Mouse (Mus musculus) spleen, postnatal 4 days (tissue): ENCODE results near the gene Mgat5.

ENCODE experiments used
- DNase-seq, 2 experiments: peaks; one replicate each; pipeline ENCODE4 v3.0.0; 2022; ENCODE audit warnings: low spot score in 2 of 2

Mgat5 gene

DNA sequence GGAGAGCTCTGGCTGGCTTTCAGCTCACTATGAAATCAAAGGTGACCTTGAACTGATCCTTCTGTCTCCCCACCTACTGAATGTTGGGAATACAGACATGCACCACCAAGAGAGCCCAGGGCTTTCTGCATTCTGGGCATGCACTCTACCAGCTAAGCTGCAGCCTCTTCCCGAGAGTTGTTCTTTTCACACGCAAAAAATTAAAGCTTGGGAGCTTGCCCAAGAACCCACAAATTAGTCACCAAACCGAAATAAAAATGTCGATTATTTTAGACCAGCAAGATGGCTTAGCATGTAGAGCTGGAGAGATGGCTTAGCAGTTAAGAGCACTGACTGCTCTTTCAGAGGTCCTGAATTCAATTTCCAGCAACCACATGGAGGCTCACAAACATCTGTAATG lies 230.0 kb downstream of the Mgat5 start:
- DNase-seq: no peak

DNA sequence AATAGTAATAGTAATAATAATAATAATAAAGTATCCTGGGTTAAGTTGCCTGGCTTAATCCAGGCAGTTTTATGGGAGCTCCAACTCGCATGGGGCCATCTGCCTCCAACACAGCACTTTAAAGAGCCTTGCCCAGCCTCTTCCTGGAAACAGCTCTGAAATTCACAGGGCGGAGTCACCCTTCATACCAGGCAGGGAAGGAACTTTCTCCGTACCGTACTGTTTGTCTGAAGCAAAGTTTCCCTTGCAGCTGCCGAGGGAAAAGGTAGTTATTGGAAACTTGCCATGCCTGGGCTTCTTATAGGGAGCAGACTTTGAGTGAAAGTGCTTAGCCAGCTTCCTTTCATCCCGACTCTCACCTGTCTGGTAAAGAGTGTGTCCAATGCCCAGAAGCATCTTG lies 232.3 kb downstream of the Mgat5 start:
- no peak for DNase-seq

DNA sequence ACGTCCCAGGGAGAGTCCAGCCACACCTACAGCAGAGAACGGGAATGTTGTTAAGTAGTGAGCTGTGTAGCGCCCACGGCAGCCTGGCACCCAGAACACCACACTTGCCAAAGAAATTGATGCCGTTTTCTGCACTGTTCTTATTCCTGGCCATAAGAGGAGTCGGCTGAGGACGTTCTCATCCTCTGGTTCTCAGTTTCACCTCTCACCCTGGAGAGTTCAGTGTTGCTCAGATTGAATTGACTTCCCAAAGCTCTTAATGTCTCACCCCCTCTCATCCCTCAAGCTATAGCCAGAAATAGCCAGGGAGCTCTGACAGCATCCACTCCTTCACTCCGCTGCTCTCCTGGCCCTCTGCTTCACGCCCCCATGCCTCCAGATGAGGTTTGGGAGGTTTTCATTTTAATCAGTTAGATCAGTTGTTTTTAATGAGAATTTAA lies 234.7 kb downstream of the Mgat5 start:
- no peak for DNase-seq

DNA sequence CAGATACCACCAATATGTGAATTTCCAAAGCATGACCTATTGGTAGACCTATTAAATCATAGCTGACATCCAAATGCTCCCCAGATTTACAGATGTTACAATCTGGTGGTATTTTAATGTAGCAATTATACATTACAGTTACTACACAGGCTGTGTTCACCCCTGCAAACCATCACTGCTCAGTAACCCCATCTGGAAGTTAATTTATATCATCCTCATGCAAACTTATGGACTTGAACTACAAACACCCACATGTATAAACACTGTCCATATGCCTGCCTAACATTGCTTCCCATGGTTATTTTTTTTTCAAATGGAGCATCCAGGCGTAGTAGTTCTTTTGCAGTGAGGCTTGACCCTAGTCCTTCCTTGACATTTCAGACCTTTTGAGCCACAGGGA lies 236.2 kb downstream of the Mgat5 start:
- DNase-seq: no peak

DNA sequence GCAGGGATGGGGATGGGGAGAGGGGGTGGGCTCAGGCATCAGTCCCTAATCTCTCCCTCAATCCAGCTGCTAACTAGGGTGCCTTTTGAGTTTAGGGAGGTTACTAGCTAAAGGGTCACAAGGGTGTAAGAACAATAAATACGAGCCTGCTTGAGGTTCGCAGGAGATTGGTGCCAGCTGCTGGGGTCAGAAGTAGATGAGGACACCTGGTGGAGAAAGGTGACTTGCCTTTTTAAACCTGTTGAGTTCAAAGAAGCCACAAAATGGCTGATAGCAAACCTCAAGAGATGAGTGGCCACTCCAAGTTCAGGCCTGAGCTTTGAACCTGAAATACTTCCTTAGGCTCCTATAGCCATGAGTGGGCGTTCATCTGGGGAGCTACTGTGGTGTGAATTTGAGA lies 236.9 kb downstream of the Mgat5 start:
- no peak for DNase-seq

DNA sequence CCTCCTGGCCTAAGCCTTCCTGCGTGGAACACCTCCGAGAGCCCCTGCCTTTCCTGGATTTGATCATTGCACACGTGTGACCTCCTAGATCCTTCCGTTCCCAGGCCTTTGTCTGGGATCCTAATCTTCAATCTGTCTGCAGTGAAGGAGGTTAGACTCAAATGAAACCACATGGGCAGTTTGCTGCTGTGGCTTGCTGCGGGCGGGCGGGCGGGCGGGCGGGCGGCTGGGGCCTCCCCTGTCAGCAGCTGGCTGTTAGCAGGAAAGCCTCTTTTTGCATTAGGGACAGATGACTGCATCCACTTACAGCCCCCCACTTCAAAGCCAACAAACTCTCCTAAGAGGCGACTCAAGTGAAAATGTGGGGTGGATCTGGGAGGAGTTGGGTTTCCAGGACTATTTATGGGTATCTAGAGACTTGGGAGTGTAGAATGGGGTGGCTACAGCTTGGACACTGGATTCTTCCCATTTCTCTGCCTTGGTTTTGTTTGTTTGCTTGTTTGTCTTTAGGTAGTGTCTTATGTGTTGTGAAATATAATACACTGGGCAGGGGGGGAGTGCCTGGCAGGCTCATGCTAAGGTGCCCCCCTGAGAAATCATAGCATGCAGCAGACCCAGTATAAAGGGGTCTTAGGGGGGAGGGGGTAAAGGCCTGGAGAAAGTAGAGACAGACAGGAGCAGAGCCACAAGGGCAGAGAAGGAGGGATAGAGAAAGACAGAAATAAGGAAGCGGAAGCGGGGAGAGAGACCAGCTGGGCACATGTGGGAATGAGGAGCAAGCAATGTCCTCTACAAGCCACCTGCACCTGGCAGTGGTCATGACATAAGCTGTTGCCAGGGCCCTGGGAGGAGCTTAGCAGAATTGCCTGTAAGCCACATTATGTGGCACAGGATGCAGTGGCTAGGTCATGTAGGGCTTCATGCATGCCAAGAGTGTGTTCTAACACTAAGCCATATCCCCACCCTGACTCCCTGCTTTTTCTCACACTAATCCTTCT lies 238.4 kb downstream of the Mgat5 start:
- no peak for DNase-seq

DNA sequence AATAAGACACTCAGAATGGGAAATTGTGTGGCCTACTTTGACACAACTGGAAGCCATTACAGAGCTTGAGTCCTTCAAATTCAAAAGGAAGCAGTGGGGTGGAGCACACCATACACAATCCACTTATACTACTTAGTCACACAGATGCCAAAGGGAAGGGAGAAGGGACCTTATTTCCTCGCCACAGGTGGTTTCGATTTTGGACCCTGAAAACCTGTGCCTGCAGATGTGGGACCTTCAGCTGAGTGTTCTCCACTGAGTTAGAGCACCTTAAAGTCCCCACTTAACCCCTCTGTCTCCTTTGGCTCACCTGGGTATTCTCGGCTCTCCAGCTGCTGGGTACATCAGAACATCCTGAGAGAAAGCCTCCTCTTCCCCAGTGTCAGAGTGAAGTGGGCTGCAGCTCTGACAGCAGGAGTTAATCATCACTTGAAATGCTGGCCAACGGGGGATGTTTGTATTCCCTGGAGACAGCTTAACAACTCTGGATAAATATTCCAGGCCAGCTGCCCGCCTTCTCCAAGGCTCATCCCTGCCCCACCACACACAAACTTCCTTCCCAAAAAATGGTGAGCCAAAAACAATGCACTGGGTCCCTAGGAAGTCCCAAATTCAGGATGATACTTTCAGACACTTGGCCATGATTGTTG lies 240.1 kb downstream of the Mgat5 start:
- DNase-seq: no peak

DNA sequence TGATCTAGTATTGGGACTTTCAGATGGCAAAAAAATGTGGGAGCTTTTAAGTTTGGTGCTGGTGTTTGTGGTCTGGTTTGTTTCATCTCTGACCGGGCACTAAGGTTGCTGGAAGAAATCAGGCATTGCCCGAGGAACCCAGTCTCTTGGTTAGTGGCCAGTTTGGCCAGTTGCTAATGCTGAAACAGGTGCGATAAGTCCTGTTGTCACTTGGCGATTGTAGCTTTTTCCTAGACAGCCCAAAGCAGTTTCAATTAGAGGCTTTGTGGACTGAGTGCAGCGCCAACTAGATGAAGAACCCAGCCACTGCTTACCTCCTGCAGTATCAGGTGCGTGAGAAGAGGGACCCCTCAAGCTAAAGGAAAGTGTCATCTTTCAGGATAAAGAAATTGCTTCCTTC lies 248.6 kb downstream of the Mgat5 start:
- DNase-seq: no peak

DNA sequence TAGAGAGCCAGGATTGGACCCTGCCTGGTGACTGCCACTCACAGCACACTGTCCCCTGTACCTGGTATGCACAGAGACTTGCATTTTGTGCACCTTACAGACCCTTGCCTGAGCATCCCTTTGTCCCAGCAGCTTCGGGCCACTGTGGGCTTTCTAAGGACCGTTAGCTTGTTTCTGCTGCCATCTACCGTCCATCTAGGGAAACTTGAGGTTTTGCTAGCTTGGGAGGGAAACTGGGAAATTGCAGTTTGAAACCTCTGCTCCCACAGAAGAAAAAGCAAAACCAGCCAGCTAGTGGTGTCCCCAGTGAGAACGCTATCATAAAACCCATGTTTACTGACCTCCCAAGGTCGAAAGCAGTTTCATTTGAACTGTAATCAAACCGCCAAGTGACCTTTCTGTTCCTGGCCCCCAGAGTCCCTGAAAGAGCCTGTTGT lies 254.2 kb downstream of the Mgat5 start:
- DNase-seq: peak in 1 of 2 experiments; percentile 21

DNA sequence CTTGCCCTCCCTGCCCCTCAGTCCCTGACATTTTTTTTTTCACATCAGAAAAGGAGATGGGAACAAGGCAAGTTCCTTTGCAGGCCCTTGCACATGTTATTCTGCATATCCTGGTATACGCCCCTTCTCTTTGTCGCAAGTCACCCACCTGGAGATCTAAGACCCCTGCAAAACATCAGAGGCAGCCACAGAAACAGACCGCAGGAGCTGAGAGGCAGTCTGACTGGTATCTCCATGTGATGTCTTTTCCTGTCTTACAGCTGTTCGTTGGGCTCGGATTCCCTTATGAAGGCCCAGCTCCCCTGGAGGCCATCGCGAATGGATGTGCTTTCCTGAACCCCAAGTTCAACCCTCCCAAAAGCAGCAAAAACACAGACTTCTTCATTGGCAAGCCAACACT lies 254.8 kb downstream of the Mgat5 start:
- no peak for DNase-seq

DNA sequence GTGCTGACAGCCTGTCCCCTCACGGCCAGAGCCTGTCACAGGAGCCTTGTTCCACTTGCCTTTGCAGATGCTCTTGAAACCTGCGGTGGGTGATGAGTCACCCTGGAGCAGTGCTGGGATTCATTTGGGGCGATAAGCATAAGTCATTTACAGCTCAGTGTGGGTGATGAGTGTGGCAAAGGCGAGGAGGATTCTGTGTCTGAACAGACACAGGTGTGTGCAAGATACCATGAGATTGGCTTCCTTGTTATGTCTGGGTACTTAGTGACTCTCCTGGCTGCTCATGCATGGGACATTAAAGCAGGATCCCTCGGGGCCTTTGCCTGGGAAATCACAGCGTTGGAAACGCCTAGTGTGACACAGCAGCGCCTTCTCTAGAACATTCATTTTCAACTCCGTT lies 256.2 kb downstream of the Mgat5 start:
- no peak for DNase-seq

DNA sequence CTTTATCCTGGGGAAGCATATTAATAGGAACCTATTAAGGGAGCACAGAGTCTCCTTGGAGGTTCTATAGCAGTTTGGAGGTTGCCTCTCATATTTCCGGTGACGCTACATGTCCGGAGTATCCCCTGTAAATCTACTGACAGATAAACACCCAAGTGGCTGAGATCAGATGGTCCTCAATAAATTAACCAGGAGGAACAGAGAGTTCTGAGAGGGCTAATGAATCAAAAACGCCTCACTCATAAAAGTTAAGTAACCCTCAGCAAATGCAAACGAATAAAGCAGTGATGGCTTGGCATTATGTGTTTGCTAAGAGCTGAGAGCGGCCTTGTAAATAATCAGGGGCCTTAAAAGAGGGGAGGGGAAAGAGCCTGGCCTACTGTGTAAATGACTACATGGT lies 259.2 kb downstream of the Mgat5 start:
- no peak for DNase-seq

DNA sequence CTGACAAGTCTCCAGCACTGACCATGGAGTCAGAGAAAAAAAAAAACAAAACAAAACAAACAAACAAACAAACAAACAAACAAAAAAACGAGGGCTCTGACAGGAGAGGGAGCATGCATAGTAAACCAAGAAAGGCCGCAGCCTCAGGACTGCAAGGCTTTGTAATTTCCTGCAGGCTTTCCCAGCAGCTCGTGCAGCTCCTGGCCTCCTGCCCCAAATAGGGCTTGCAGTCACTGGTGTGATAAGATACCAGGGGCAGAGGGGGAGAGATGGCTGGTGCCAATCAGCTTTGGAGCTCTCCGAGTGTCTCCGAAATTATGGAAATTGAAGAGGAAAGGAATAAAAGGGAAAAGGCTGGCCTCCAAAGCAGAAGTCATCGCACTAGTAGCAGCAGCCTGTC lies 260.5 kb downstream of the Mgat5 start:
- DNase-seq: no peak

DNA sequence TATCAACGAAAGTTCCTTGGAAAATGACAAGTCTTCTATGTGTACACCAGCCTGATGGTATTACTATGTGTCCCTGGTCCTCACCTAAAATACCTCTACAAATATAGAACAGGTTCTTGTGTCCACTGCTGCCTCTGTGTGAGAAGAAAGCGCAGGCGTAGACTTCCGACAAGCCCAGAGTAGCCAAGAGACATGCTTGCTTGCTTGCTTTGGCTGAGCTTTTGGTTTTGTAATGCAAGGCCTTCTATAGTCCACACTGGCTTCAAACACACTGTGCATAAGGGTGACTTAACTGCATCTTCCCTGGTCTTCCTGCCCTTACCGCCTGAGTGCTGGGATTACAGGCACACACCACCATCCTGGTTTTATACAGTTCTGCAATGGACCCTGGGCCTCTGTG lies 262.4 kb downstream of the Mgat5 start:
- no peak for DNase-seq

DNA sequence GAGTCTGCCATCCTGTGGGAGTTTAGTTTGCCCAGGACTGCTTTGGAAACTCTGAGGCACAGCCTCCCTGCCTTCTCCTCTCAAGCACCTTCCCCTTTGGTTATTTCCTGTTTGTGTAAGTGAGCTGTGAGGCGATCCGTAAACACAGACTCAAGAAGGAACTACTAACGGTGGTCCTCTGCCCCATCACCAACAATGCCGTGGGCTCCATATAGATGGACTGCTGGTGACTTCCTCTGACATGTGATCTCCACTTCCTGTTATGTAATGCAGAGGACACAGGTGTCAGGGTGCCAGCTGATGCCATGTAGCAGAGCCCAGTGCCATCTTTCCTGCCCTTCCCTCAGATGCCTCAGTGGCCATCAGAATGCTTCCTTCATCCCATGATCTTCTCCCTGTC lies 265.4 kb downstream of the Mgat5 start:
- no peak for DNase-seq

DNA sequence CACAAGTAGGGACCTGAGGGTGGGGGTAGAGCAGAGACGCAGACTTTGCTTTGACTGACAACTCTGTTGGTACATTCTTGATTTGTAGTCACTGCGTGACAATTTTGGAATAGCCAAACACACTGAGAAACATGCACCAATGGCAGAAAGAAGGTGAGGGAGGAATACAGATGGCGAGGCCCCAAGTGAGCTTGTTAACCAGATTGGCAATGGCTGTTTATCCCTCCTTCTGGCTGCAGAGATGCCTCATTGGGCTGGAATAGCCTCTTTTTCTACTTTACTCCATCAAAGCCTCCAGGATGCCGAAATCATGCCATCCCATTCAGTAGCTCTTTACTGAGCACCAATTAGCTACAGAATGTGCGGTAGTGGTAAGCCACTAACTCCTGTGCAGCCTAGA lies 270.9 kb downstream of the Mgat5 start:
- DNase-seq: no peak

DNA sequence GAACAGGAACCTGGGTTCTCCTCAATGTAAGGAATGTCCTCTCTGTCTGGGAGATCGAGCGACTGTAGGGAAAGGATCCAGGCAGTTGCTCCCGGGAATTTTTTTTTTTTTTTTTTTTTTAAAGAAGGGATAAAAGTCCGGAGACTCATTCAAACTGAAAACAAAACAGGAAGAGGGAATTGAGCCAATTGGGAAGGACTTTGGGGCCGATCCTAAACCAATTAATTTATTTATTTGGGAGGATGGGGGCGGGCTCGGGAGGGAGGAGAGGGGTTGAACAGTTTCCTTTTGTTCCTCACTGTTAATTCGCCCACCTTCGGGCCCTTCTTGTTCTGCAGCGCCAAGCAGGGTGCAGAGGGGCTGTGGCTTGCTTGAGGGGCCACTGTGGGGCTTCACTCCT lies 278.1 kb downstream of the Mgat5 start:
- no peak for DNase-seq

DNA sequence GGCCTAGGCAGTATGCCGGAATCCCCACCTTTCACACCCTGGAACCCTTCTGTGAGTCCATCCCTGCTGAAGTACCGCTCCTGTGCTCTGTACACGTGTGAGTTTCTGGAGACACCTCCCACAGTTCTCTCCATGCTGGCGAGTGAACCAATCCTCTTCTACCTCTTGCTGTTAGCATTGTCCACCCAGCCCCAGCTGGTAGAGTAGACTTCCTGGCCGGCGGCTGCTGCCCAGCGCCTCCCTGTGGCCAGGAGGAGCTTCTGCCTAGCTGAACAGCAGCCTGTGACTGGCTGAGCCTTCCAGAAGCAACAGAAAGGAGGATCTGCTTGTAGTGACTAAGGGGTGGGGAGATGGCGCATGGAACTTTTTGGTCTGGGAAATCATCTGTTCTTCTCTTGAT lies 279.4 kb downstream of the Mgat5 start:
- no peak for DNase-seq

DNA sequence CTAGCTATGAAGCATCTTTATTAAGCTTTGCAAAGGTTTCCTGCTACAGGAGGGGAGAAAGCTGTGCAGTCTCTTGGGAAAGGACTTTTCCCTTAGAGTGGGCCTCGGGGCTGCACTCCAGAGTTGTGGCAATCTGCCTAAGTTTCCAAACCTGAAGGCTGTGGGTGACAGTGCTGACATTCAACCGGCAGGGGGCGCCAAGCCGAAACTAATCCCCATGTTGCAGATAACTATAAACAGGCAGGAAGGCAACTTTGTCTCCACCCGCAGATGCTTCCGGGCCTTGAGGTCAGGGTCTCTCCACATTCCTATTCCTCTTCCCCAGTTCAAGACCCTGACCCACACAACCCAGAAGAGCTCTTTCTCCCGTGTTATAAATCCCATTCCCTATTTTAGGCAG lies 280.0 kb downstream of the Mgat5 start:
- DNase-seq: peak; percentile 57 to 89

DNA sequence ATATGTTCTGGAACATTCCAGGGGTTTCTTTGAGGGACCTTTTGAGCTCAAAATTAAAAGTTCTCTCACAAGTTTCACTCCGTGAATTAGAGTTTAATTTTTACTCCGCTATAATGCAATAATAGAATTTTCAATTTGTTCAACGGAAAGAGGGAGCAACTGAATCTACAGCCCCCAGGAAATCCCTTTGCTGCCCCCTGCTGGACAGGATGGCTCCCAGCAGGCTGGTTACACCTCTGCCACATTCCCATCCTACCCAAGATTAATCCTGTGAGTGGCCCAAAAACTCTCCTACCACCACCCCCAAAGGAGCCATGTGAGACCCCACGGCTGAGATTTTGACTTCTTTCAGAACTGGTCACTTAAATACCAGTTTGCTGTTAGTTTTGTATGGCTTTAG lies 282.3 kb downstream of the Mgat5 start:
- DNase-seq: peak; percentile 29 to 81

DNA sequence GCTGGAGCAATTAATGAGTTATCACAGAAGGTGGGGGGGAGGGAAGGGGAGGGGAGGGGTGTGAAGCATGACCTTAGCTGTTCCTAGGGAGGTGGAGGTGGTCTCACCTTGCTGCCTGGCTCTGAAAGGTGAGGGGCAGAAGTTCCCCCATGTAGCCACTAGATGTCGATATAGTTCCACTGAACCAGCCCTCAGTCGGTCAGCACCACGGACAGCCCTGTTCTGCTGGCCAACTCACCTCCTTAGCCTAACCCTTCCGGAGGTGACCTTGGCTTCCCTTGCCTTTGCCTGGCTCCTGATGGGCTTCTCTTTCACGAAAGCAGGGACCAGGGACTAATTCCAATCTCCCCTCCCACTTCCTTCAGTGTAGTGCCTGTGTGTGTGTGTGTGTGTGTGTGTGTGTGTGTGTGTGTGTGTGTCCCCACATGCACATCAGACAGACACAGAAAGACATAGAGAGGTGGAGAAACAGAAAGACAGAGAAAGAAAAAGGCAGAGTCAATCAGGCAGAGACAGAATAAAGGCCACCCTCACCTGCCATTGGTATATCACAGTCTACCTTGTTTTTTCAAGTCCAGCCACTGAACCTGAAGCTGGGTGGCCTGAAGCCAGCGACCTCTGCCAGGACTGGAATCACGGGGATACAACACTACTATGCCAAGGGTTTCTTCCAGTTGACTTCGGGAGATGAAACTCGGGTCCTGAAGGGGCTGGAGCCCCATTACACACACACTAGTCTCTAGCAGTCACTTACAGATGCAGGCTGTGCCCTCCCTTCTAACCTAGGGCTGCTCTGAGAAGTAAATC lies 292.1 kb downstream of the Mgat5 start:
- DNase-seq: peak; percentile 37 to 74

DNA sequence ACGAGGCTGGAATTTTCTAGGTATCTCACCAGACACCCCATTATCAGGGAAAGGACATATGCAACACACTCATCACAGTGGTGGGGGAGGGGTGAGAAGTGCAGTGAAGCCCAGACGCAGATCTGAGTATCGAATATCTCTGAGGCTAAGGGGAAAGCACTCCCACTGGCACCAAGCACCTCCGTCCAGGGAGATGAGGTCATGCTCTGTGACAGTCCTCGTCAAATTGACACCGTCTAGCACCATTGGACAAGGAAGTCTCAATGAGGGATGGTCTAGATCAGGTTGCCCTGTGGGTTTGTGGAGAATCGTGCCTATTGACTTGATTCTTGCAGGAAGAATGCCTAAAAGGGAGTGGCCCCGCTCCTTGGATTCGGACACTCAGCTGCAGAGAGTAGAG lies 293.9 kb downstream of the Mgat5 start:
- no peak for DNase-seq
